Mouse (Mus musculus) midbrain, embryonic 11.5 days (tissue): ENCODE measurements around the gene Tmem253. TPM values are rescaled to one million over a fixed set of nuclear protein-coding genes. Genes with fewer than 3 reads are reported as not detected.
A peak's percentile ranks its signal among the peaks of the same experiment; 100 is the strongest.

Experiments used
- ATAC-seq: fragments of 200-750 bp; cut with Nextera tagmentation; 2 replicates; pipeline ENCODE4 v1.8.0; 2017; ENCODE audit warnings: moderate TSS enrichment, moderate library complexity; ENCODE audit not compliant: low FRiP score
- DNase-seq: peaks from one replicate; pipeline ENCODE4 v3.0.0; 2015; ENCODE audit warnings: low spot score; ENCODE audit errors: missing footprints
- H3K27ac ChIP-seq: fragments of 300-500 bp; sonication (generic); 2 replicates; pipeline ENCODE4 v1.5.1; 2014; ENCODE audit warnings: low read depth, low read length
- H3K27me3 ChIP-seq: fragments of 300-500 bp; sonication (generic); 2 replicates; pipeline ENCODE4 v1.6.1; 2014; ENCODE audit warnings: mild to moderate bottlenecking, low read length, moderate library complexity, mixed read lengths; ENCODE audit not compliant: control insufficient read depth, insufficient read depth
- H3K36me3 ChIP-seq: fragments of 300-500 bp; sonication (generic); 2 replicates; pipeline ENCODE4 v1.6.1; 2014; ENCODE audit warnings: mild to moderate bottlenecking, low read length, moderate library complexity, mixed read lengths; ENCODE audit not compliant: control insufficient read depth, insufficient read depth
- H3K4me1 ChIP-seq: fragments of 300-500 bp; sonication (generic); 2 replicates; pipeline ENCODE4 v1.6.1; 2014; ENCODE audit warnings: low read length; ENCODE audit not compliant: control insufficient read depth, insufficient read depth
- H3K4me2 ChIP-seq: fragments of 300-500 bp; sonication (generic); 2 replicates; pipeline ENCODE4 v1.6.1; 2014; ENCODE audit warnings: mild to moderate bottlenecking, moderate library complexity
- H3K4me3 ChIP-seq: fragments of 300-500 bp; sonication (generic); 2 replicates; pipeline ENCODE4 v1.5.1; 2014; ENCODE audit warnings: low read depth, low read length
- H3K9ac ChIP-seq: fragments of 300-500 bp; sonication (generic); 2 replicates; pipeline ENCODE4 v1.6.1; 2014; ENCODE audit warnings: low read length
- H3K9me3 ChIP-seq: fragments of 300-500 bp; sonication (generic); 2 replicates; pipeline ENCODE4 v1.6.1; 2016; ENCODE audit warnings: low read length; ENCODE audit not compliant: control insufficient read depth
- WGBS: fragments of 180-500 bp; shearing (Covaris S2); extraction: QIAGEN DNeasy Blood & Tissue Kit; methylation state at CpG from one replicate; pipeline ENCODE4 v1.1.7; 2014; 5-methylcytosine and 5-hydroxymethylcytosine counted together
- polyA plus RNA-seq: library from polyadenylated mRNA; unstranded; fragments of >200 nt; fragmentation: Nextera tagmentation; extraction: Ambion mirVana; gene quantifications from 2 replicates; pipeline ENCODE4 v1.2.1, GENCODE M21; 2014

The Tmem253 gene
- polyA plus RNA-seq, 1 experiment from 2014 or later, result 1.5 TPM

GRCm38 (mm10) chr14:51987177-51987576 lies 28.3 kb upstream of the Tmem253 start:
- DNase-seq, result no peak
- Histone ChIP-seq H3K4me2 (no peak overlapping the region), H3K27me3 (no peaks in the 10 kb centered on the region), H3K36me3 (peaks cover 17% of the 10 kb centered on the region), H3K27ac (no peak overlapping the region), H3K9me3 (no peaks in the 10 kb centered on the region), H3K4me1 (peaks cover 20% of the 10 kb centered on the region), H3K9ac (no peak overlapping the region), H3K4me3 (no peak overlapping the region)
- WGBS, result 92% methylated on average over 6 of the region's 6 CpGs
- ATAC-seq, result no peak

GRCm38 (mm10) chr14:51988731-51989130 lies 26.7 kb upstream of the Tmem253 start:
- Histone ChIP-seq H3K36me3 (peaks cover 24% of the 10 kb centered on the region), H3K27ac (no peak overlapping the region), H3K4me2 (no peak overlapping the region), H3K4me3 (no peak overlapping the region), H3K9me3 (no peaks in the 10 kb centered on the region), H3K4me1 (peaks cover 17% of the 10 kb centered on the region), H3K27me3 (no peaks in the 10 kb centered on the region), H3K9ac (no peak overlapping the region)
- ATAC-seq, result no peak
- DNase-seq, result no peak
- WGBS, result 71% methylated on average over 12 of the region's 12 CpGs

GRCm38 (mm10) chr14:51989461-51989970 lies 25.9 kb upstream of the Tmem253 start:
- Histone ChIP-seq H3K9me3 (no peaks in the 10 kb centered on the region), H3K27me3 (no peaks in the 10 kb centered on the region), H3K36me3 (peaks cover 28% of the 10 kb centered on the region), H3K4me2 (no peak overlapping the region; the same call in 1 of the 2 replicates), H3K9ac (no peak overlapping the region; the same call in 1 of the 2 replicates), H3K4me1 (peaks cover 11% of the 10 kb centered on the region), H3K4me3 (no peak overlapping the region), H3K27ac (no peak overlapping the region)
- 69% methylated on average over 12 of the region's 12 CpGs for WGBS
- DNase-seq (no peak), ATAC-seq (no peak)

DNA sequence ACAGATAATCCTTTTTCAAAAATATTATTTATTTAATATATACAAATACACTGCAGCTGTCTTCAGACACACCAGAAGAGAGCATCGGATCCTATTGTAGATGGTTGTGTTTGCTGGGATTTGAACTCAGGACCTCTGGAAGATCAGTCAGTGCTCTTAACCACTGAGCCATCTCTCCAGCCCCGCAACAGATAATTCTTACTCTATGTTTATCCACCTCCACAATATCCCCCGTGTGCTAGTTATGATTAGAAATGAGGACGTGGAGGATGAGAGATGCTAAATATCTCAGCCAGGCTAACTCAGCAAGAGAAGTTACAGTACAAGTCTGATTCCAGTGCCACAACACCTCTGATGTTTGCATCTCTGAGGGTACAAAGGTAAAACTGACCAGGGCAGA lies 21.0 kb upstream of the Tmem253 start:
- peaks cover 32% of the 10 kb centered on the region for H3K36me3 ChIP-seq
- WGBS, result 95% methylated on average over 4 of the region's 4 CpGs
- H3K4me3 ChIP-seq, result no peak overlapping the region

DNA sequence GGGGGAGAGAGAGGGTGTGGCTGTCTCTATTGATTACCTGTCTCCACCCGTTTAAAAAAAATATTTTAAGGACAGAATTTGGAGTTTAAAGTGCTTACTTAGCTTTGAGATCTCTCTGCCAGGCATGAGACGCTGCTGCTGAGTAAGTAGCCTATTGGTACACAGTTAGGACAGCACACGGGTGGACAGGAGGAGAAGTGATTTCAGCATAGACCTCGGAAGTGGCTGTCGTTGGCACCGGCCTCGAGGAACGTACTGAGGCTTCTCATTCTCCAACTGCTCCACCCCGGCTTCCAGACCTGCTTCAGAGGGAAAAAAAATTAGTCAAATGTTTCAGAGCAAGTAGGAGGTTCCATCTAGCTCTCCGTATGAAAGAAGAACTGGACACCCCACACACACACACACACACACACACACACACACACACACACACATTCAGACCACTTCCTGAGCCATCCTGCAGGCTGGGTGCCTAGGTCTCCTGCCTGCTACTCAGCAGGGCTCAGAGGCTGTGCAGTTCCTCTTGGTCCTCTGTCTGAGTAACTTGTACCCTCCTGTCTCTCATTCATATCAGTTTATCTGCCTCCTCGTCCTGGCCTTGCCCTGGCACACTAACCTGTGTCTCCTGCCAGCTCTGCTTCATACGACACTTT lies 20.1 kb upstream of the Tmem253 start:
- no peak overlapping the region for H3K4me2 ChIP-seq
- H3K9ac ChIP-seq, result no peak overlapping the region
- H3K36me3 ChIP-seq, result peaks cover 32% of the 10 kb centered on the region
- H3K27ac ChIP-seq, result no peak overlapping the region
- no peak for ATAC-seq
- H3K27me3 ChIP-seq, result no peaks in the 10 kb centered on the region
- H3K4me1 ChIP-seq, result no peaks in the 10 kb centered on the region
- WGBS, result 84% methylated on average over 12 of the region's 12 CpGs
- no peak overlapping the region for H3K4me3 ChIP-seq
- no peak for DNase-seq
- no peaks in the 10 kb centered on the region for H3K9me3 ChIP-seq

More for the DNA sequence above, 21.0 kb upstream of the Tmem253 start:
- H3K27ac ChIP-seq, result no peak overlapping the region
- no peaks in the 10 kb centered on the region for H3K4me1 ChIP-seq
- ATAC-seq (no peak), DNase-seq (no peak)
- no peaks in the 10 kb centered on the region for H3K27me3 ChIP-seq
- no peak overlapping the region for H3K9ac ChIP-seq
- H3K4me2 ChIP-seq, result no peak overlapping the region
- H3K9me3 ChIP-seq, result no peaks in the 10 kb centered on the region

GRCm38 (mm10) chr14:51996231-51996841 lies 19.1 kb upstream of the Tmem253 start:
- Histone ChIP-seq H3K9ac (no peak overlapping the region), H3K4me2 (no peak overlapping the region), H3K36me3 (peaks cover 38% of the 10 kb centered on the region), H3K9me3 (no peaks in the 10 kb centered on the region), H3K27ac (no peak overlapping the region), H3K27me3 (no peaks in the 10 kb centered on the region), H3K4me3 (no peak overlapping the region), H3K4me1 (no peaks in the 10 kb centered on the region)
- 89% methylated on average over 13 of the region's 13 CpGs for WGBS
- DNase-seq, result peak; percentile 82
- ATAC-seq, result no peak

DNA sequence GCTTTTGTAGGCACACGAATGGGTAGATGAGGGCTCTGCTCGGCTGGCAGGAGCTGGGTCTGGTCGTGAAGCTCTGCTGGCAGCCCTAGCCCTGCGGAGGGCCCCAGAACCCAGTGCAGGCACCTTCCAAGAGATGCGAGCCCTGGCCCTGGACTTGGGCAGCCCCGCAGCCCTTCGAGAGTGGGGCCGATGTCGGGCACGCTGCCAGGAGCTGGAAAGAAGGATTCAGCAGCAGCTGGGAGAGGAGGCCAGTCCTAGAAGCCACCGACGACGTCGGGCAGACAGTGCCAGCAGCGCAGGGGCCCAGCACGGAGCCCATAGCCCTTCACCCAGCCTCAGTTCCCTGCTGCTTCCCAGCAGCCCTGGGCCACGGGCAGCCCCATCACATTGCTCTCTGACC lies 18.6 kb upstream of the Tmem253 start:
- Histone ChIP-seq H3K4me2 (no peak overlapping the region), H3K36me3 (peaks cover 36% of the 10 kb centered on the region), H3K4me3 (no peak overlapping the region), H3K4me1 (no peaks in the 10 kb centered on the region), H3K9ac (no peak overlapping the region), H3K27me3 (no peaks in the 10 kb centered on the region), H3K27ac (no peak overlapping the region), H3K9me3 (no peaks in the 10 kb centered on the region)
- ATAC-seq, result no peak; the same call in 1 of the 2 replicates
- no peak for DNase-seq
- WGBS, result 75% methylated on average over 17 of the region's 17 CpGs

DNA sequence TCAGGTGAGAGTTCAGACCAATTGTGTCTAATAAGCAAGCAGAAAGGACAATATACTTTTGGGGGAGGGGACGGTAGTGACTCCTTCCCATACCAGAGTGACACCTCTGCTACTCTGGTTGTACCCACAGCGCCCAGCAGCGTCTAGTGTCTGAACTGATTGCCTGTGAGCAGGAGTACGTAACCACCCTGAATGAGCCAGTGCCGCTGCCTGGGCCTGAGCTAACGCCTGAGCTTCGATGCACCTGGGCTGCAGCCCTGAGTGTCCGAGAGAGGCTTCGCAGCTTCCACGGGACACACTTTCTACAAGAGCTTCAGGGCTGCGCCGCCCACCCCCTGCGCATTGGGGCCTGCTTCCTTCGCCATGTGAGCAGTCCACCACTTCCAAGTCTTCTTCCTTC lies 18.0 kb upstream of the Tmem253 start:
- 88% methylated on average over 14 of the region's 14 CpGs for WGBS
- ATAC-seq, result no peak
- no peaks in the 10 kb centered on the region for H3K9me3 ChIP-seq
- no peaks in the 10 kb centered on the region for H3K27me3 ChIP-seq
- no peak overlapping the region for H3K9ac ChIP-seq
- H3K4me3 ChIP-seq, result no peak overlapping the region
- no peaks in the 10 kb centered on the region for H3K4me1 ChIP-seq
- no peak overlapping the region for H3K4me2 ChIP-seq
- H3K27ac ChIP-seq, result no peak overlapping the region
- H3K36me3 ChIP-seq, result peaks cover 37% of the 10 kb centered on the region
- peak; percentile 72 for DNase-seq

- peak; percentile 83 for ATAC-seq
- no peaks in the 10 kb centered on the region for H3K9me3 ChIP-seq
- peak overlapping the region; percentile 31 for H3K4me2 ChIP-seq
- DNase-seq, result peak; percentile 96
- WGBS, result 7% methylated on average over 16 of the region's 16 CpGs
- peak overlapping the region; percentile 9; the same call in 1 of the 2 replicates for H3K9ac ChIP-seq
- H3K4me1 ChIP-seq, result peaks cover 41% of the 10 kb centered on the region
- H3K27me3 ChIP-seq, result no peaks in the 10 kb centered on the region
- no peak overlapping the region for H3K4me3 ChIP-seq
- H3K27ac ChIP-seq, result peak overlapping the region; percentile 76
- peaks cover 42% of the 10 kb centered on the region for H3K36me3 ChIP-seq
These were observed 11.4 kb upstream of the Tmem253 start for GRCm38 (mm10) chr14:52003981-52004495.
